Mouse (Mus musculus) adrenal gland, postnatal 10 days (tissue): ENCODE measurements around the gene Scrn3. TPM values are rescaled to one million over a fixed set of nuclear protein-coding genes. Genes with fewer than 3 reads are reported as not detected.

Experiments
- DNase-seq: peaks from one replicate; pipeline ENCODE4 v3.0.0; 2021; ENCODE audit warnings: mixed read lengths
- total RNA-seq, 2 experiments: library from RNA; stranded (reverse); gene quantifications; 2 replicates each; pipeline ENCODE4 v1.2.3; 2021

Scrn3 gene
- total RNA-seq, 2 experiments from 2014 or later = 19.8 to 21.9 TPM

- DNase-seq = no peak
Measured at GRCm38 (mm10) chr2:73314311-73314710, 1.9 kb downstream of the Scrn3 start.

GRCm38 (mm10) chr2:73317426-73317825 lies 5.0 kb downstream of the Scrn3 start:
- DNase-seq = no peak

- DNase-seq = no peak
Measured at GRCm38 (mm10) chr2:73319218-73319617, 6.8 kb downstream of the Scrn3 start.

GRCm38 (mm10) chr2:73322991-73323390 lies 10.6 kb downstream of the Scrn3 start:
- no peak for DNase-seq

GRCm38 (mm10) chr2:73325871-73326270 lies 13.5 kb downstream of the Scrn3 start:
- peak; percentile 28 for DNase-seq

- no peak for DNase-seq
Measured at GRCm38 (mm10) chr2:73335949-73336348, 23.5 kb downstream of the Scrn3 start.

- DNase-seq = no peak
Measured at GRCm38 (mm10) chr2:73338415-73338814, 26.0 kb downstream of the Scrn3 start.

- DNase-seq = no peak
Measured at GRCm38 (mm10) chr2:73343701-73344100, 31.3 kb downstream of the Scrn3 start.

GRCm38 (mm10) chr2:73345204-73345603 lies 32.8 kb downstream of the Scrn3 start:
- DNase-seq = no peak

GRCm38 (mm10) chr2:73346345-73347086 lies 34.1 kb downstream of the Scrn3 start:
- no peak for DNase-seq

- DNase-seq = no peak
Measured at GRCm38 (mm10) chr2:73347136-73347535, 34.7 kb downstream of the Scrn3 start.

- no peak for DNase-seq
Measured at GRCm38 (mm10) chr2:73347766-73348165, 35.4 kb downstream of the Scrn3 start.

- no peak for DNase-seq
Measured at GRCm38 (mm10) chr2:73348221-73348620, 35.8 kb downstream of the Scrn3 start.

GRCm38 (mm10) chr2:73351496-73351895 lies 39.1 kb downstream of the Scrn3 start:
- DNase-seq = no peak

GRCm38 (mm10) chr2:73351927-73352374 lies 39.5 kb downstream of the Scrn3 start:
- DNase-seq = no peak

- DNase-seq = no peak
Measured at GRCm38 (mm10) chr2:73357004-73357403, 44.6 kb downstream of the Scrn3 start.

- no peak for DNase-seq
Measured at GRCm38 (mm10) chr2:73359941-73360340, 47.5 kb downstream of the Scrn3 start.

GRCm38 (mm10) chr2:73360536-73360935 lies 48.1 kb downstream of the Scrn3 start:
- DNase-seq = no peak

- no peak for DNase-seq
Measured at GRCm38 (mm10) chr2:73363448-73363847, 51.0 kb downstream of the Scrn3 start.

- no peak for DNase-seq
Measured at GRCm38 (mm10) chr2:73371530-73372335, 59.3 kb downstream of the Scrn3 start.

- no peak for DNase-seq
Measured at GRCm38 (mm10) chr2:73378326-73378725, 65.9 kb downstream of the Scrn3 start.

- no peak for DNase-seq
Measured at GRCm38 (mm10) chr2:73379656-73380055, 67.3 kb downstream of the Scrn3 start.

- no peak for DNase-seq
Measured at GRCm38 (mm10) chr2:73380298-73380975, 68.0 kb downstream of the Scrn3 start.
